Comparison of ENCODE assay signal across 8 mouse cellular contexts in genomic region chr9:37526443-37527395, GRCm38 (mm10). TPM values are rescaled to one million over a fixed set of nuclear protein-coding genes. Genes with fewer than 3 reads are reported as not detected.
DNase-seq lines count a peak whose midpoint lies in the region; ATAC-seq and TF ChIP-seq lines count a peak whose summit lies in the region.

No protein-coding gene starts in this region.

- no peak for DNase-seq in left cerebral cortex, adult 2 months (ENCODE audit: extremely low spot score in 1 of 2, low spot score in 2 of 2)
- DNase-seq in left cerebral cortex, postnatal 14 days (ENCODE audit: low spot score in 2 of 2): no peak
- DNase-seq in cerebellum, adult 11-12 months: no peak
- DNase-seq in cerebellum, adult 11 months: no peak
- DNase-seq in yolk sac, embryonic 10.5 days (ENCODE audit: low spot score): no peak

- H3K4me2 ChIP-seq in embryonic facial prominence, embryonic 13.5 days: peak overlapping the region; percentile 38; the same call in 1 of the 2 replicates
- H3K4me2 ChIP-seq in intestine, embryonic 15.5 days (replicated peaks): peak overlapping the region; percentile 37
- peak overlapping the region; percentile 69 for H3K4me2 ChIP-seq in lung, embryonic 16.5 days (ENCODE audit: low read depth, low read length)

- H3K4me3 ChIP-seq in left cerebral cortex, adult 2 months: peak overlapping the region; percentile 36
- H3K4me3 ChIP-seq in embryonic facial prominence, embryonic 13.5 days: peak overlapping the region; percentile 16; the same call in 1 of the 2 replicates
- H3K4me3 ChIP-seq in intestine, embryonic 15.5 days (replicated peaks): 0 out of 2 replicates have a peak overlapping the region, but pooled peaks have one; percentile 36
- peak overlapping the region; percentile 53 for H3K4me3 ChIP-seq in lung, embryonic 16.5 days (ENCODE audit: low read length)

- WGBS in embryonic facial prominence, embryonic 13.5 days: 28% methylated on average over 21 of the region's 21 CpGs
- WGBS in intestine, embryonic 15.5 days: 32% methylated on average over 21 of the region's 21 CpGs
- WGBS in lung, embryonic 16.5 days: 18% methylated on average over 21 of the region's 21 CpGs

- H3K4me1 ChIP-seq in embryonic facial prominence, embryonic 13.5 days: peaks cover 35% of the 10 kb centered on the region
- H3K4me1 ChIP-seq in intestine, embryonic 15.5 days (replicated peaks): peaks cover 23% of the 10 kb centered on the region
- peaks cover 44% of the 10 kb centered on the region for H3K4me1 ChIP-seq in lung, embryonic 16.5 days (replicated peaks; ENCODE audit: control insufficient read depth, insufficient read depth, low read length)

- peak overlapping the region; percentile 45 for H3K27ac ChIP-seq in left cerebral cortex, adult 2 months
- H3K27ac ChIP-seq in embryonic facial prominence, embryonic 13.5 days: no peak overlapping the region
- H3K27ac ChIP-seq in intestine, embryonic 15.5 days: no peak overlapping the region
- H3K27ac ChIP-seq in lung, embryonic 16.5 days (ENCODE audit: low read length): peak overlapping the region; percentile 7

- peak; percentile 47 for TF ChIP-seq CTCF in left cerebral cortex, adult 2 months (IDR thresholded peaks at IDR 0.05)

- H3K9me3 ChIP-seq in embryonic facial prominence, embryonic 13.5 days: no peaks in the 10 kb centered on the region; the same call in 1 of the 2 replicates
- H3K9me3 ChIP-seq in intestine, embryonic 15.5 days: no peaks in the 10 kb centered on the region
- H3K9me3 ChIP-seq in lung, embryonic 16.5 days (ENCODE audit: control insufficient read depth, low read length): no peaks in the 10 kb centered on the region

- ATAC-seq in embryonic facial prominence, embryonic 13.5 days (ENCODE audit: insufficient number of reproducible peaks, insufficient read depth, low FRiP score, low TSS enrichment, low read depth): no peak
- ATAC-seq in intestine, embryonic 15.5 days: no peak
- peak; percentile 72 for ATAC-seq in lung, embryonic 16.5 days (ENCODE audit: low read depth)

- peaks cover 64% of the 10 kb centered on the region for H3K27me3 ChIP-seq in embryonic facial prominence, embryonic 13.5 days
- peaks cover 40% of the 10 kb centered on the region for H3K27me3 ChIP-seq in intestine, embryonic 15.5 days (replicated peaks)
- peaks cover 7% of the 10 kb centered on the region; the same call in 1 of the 2 replicates for H3K27me3 ChIP-seq in lung, embryonic 16.5 days (ENCODE audit: control insufficient read depth, insufficient read depth, low read depth, low read length)

- peaks cover 32% of the 10 kb centered on the region for H3K36me3 ChIP-seq in embryonic facial prominence, embryonic 13.5 days
- peaks cover 8% of the 10 kb centered on the region; the same call in 1 of the 2 replicates for H3K36me3 ChIP-seq in intestine, embryonic 15.5 days
- H3K36me3 ChIP-seq in lung, embryonic 16.5 days (ENCODE audit: control insufficient read depth, insufficient read depth, low read length): peaks cover 12% of the 10 kb centered on the region

- no peak overlapping the region for H3K9ac ChIP-seq in embryonic facial prominence, embryonic 13.5 days
- H3K9ac ChIP-seq in intestine, embryonic 15.5 days: no peak overlapping the region
- H3K9ac ChIP-seq in lung, embryonic 16.5 days (ENCODE audit: low read length): no peak overlapping the region

- intact Hi-C loops in left cerebral cortex, adult 2 months (cut with DNase I): no loop called here
- intact Hi-C loops in left cerebral cortex, postnatal 14 days (cut with DNase I): no loop called here

RNA-seq across cellular contexts. Expression of gene Esam, which starts 1.2 kb away (rescaled TPM):
- 10 to 100 TPM; 19.6 to 22.5 TPM for total RNA-seq in left cerebral cortex, adult 2 months (2021)
- total RNA-seq in left cerebral cortex, postnatal 14 days (2021): 10 to 100 TPM; 28.8 to 34.2 TPM
- polyA plus RNA-seq in embryonic facial prominence, embryonic 13.5 days (2015; fragmentation: Nextera tagmentation; extraction: Ambion mirVana): 39.5 and 41.7 TPM in 2 replicates
- polyA plus RNA-seq in intestine, embryonic 15.5 days (2015; fragmentation: Nextera tagmentation; extraction: Ambion mirVana): 47.4 and 49.0 TPM in 2 replicates
- polyA plus RNA-seq in lung, embryonic 16.5 days (2015; fragmentation: Nextera tagmentation; extraction: Ambion mirVana): 184 and 194 TPM in 2 replicates

RNA-seq across cellular contexts. Expression of gene Vsig2, which starts 12.3 kb away (rescaled TPM):
- 1 to 10 TPM; 4.1 to 4.5 TPM for total RNA-seq in left cerebral cortex, adult 2 months (2021)
- total RNA-seq in left cerebral cortex, postnatal 14 days (2021): 1 to 10 TPM; 2.8 TPM
- 1.5 and 1.6 TPM in 2 replicates for polyA plus RNA-seq in embryonic facial prominence, embryonic 13.5 days (2015; fragmentation: Nextera tagmentation; extraction: Ambion mirVana)
- polyA plus RNA-seq in intestine, embryonic 15.5 days (2015; fragmentation: Nextera tagmentation; extraction: Ambion mirVana): 2.6 and 3.0 TPM in 2 replicates
- 40.2 and 46.8 TPM in 2 replicates for polyA plus RNA-seq in lung, embryonic 16.5 days (2015; fragmentation: Nextera tagmentation; extraction: Ambion mirVana)

RNA-seq across cellular contexts. Expression of gene Nrgn, which starts 26.0 kb away (rescaled TPM):
- total RNA-seq in left cerebral cortex, adult 2 months (2021): 1,000 to 10,000 TPM; 1,927 to 1,950 TPM
- 1,000 to 10,000 TPM; 2,700 to 3,013 TPM for total RNA-seq in left cerebral cortex, postnatal 14 days (2021)
- polyA plus RNA-seq in embryonic facial prominence, embryonic 13.5 days (2015; fragmentation: Nextera tagmentation; extraction: Ambion mirVana): 8.6 and 10.3 TPM in 2 replicates
- polyA plus RNA-seq in intestine, embryonic 15.5 days (2015; fragmentation: Nextera tagmentation; extraction: Ambion mirVana): 2.9 and 3.7 TPM in 2 replicates
- 4.7 and 9.0 TPM in 2 replicates for polyA plus RNA-seq in lung, embryonic 16.5 days (2015; fragmentation: Nextera tagmentation; extraction: Ambion mirVana)

RNA-seq across cellular contexts. Expression of gene Siae, which starts 28.8 kb away (rescaled TPM):
- total RNA-seq in left cerebral cortex, adult 2 months (2021): 10 to 100 TPM; 17.1 to 18.8 TPM
- 10 to 100 TPM; 14.4 to 19.2 TPM for total RNA-seq in left cerebral cortex, postnatal 14 days (2021)
- 9.5 and 10.0 TPM in 2 replicates for polyA plus RNA-seq in embryonic facial prominence, embryonic 13.5 days (2015; fragmentation: Nextera tagmentation; extraction: Ambion mirVana)
- 13.9 and 14.5 TPM in 2 replicates for polyA plus RNA-seq in intestine, embryonic 15.5 days (2015; fragmentation: Nextera tagmentation; extraction: Ambion mirVana)
- 14.9 and 15.3 TPM in 2 replicates for polyA plus RNA-seq in lung, embryonic 16.5 days (2015; fragmentation: Nextera tagmentation; extraction: Ambion mirVana)

RNA-seq across cellular contexts. Expression of gene Msantd2, which starts 37.6 kb away (rescaled TPM):
- 10 to 100 TPM; 21.4 to 26.7 TPM for total RNA-seq in left cerebral cortex, adult 2 months (2021)
- 10 to 100 TPM; 19.2 to 28.3 TPM for total RNA-seq in left cerebral cortex, postnatal 14 days (2021)
- polyA plus RNA-seq in embryonic facial prominence, embryonic 13.5 days (2015; fragmentation: Nextera tagmentation; extraction: Ambion mirVana): 31.1 and 34.9 TPM in 2 replicates
- polyA plus RNA-seq in intestine, embryonic 15.5 days (2015; fragmentation: Nextera tagmentation; extraction: Ambion mirVana): 17.9 and 19.4 TPM in 2 replicates
- polyA plus RNA-seq in lung, embryonic 16.5 days (2015; fragmentation: Nextera tagmentation; extraction: Ambion mirVana): 22.0 and 25.0 TPM in 2 replicates

Comparison
In these comparisons a context has a peak if more than half of its experiments do, and no peak if none do; other contexts are left out.
1. H3K27ac ChIP-seq: peak in left cerebral cortex, adult 2 months (single experiment) and lung, embryonic 16.5 days (single experiment); none in embryonic facial prominence, embryonic 13.5 days (single experiment) and intestine, embryonic 15.5 days (single experiment).
2. RNA of gene Vsig2, which starts 12.3 kb away (polyA plus RNA-seq): 40.2 to 46.8 TPM in lung, embryonic 16.5 days; 2.6 to 3.0 TPM in intestine, embryonic 15.5 days and 1.5 to 1.6 TPM in embryonic facial prominence, embryonic 13.5 days; every median in the first group is over 10 times any median in the second.
3. Peak in every context shown above with its lines, with median percentiles within 50 percentile points of each other: H3K4me3 ChIP-seq and H3K4me2 ChIP-seq.